Mouse (Mus musculus) limb, embryonic 11.5 days (tissue): Measurements from ENCODE around the gene Ppil1. TPM values are rescaled to one million over a fixed set of nuclear protein-coding genes. Genes with fewer than 3 reads are reported as not detected.

Experiments used
- polyA plus RNA-seq: library from polyadenylated mRNA; unstranded; fragments of >200 nt; fragmentation: Nextera tagmentation; extraction: Ambion mirVana; gene quantifications from 2 replicates; pipeline ENCODE4 v1.2.1, GENCODE M21; 2014

The Ppil1 gene
- polyA plus RNA-seq, 1 experiment from 2014 or later: 201 TPM

Other genes starting within 250 kb of the Ppil1 start
- gene Srsf3, start 231.6 kb downstream of the Ppil1 start, polyA plus RNA-seq: 872 and 879 TPM in 2 replicates
- 40.7 and 41.5 TPM in 2 replicates for gene Cdkn1a, start 173.2 kb downstream of the Ppil1 start, polyA plus RNA-seq
- 0.16 TPM in 1 of 2 replicates, not detected in the other for gene Rab44, start 150.0 kb downstream of the Ppil1 start, polyA plus RNA-seq
- gene Cpne5, start 26.0 kb downstream of the Ppil1 start, polyA plus RNA-seq: 3.0 and 4.1 TPM in 2 replicates
- 50.0 and 51.5 TPM in 2 replicates for gene BC004004, start 4.6 kb upstream of the Ppil1 start, polyA plus RNA-seq
- 0.19 and 0.21 TPM in 2 replicates for gene Pi16, start 53.5 kb upstream of the Ppil1 start, polyA plus RNA-seq
- 318 and 321 TPM in 2 replicates for gene Mtch1, start 83.7 kb upstream of the Ppil1 start, polyA plus RNA-seq
- 3.2 and 4.2 TPM in 2 replicates for gene Fgd2, start 96.7 kb upstream of the Ppil1 start, polyA plus RNA-seq
- 19.1 and 21.5 TPM in 2 replicates for gene Pim1, start 226.6 kb upstream of the Ppil1 start, polyA plus RNA-seq